Mouse (Mus musculus): ENCODE results near the gene Alkbh2.

GRCm38 (mm10) chr5:114155168-114155933 is 27.3 kb upstream of the Alkbh2 start:
- TF ChIP-seq CTCF (IDR thresholded peaks at IDR 0.05; ENCODE audit: insufficient read depth, low read length) = no peak
- TF ChIP-seq POLR2A (IDR thresholded peaks at IDR 0.05; ENCODE audit: borderline replicate concordance, extremely low read depth, low read depth, low read length) = no peak

All from lung, adult 2 months (tissue).